Mouse (Mus musculus) embryonic fibroblast, embryonic 13.5 days (primary cell): ENCODE data around the gene Arap2. TPM values are rescaled to one million over a fixed set of nuclear protein-coding genes. Genes with fewer than 3 reads are reported as not detected.
"Not testable (repeated sequence)": the region's sequence is repeated elsewhere in the genome, so short reads cannot be mapped to it uniquely, and the experiment has no call there.

Experiments
- H3K27ac ChIP-seq: 2 replicates; pipeline ENCODE4 v1.5.1; 2012; ENCODE audit warnings: low read length, control low read depth, inconsistent platforms; ENCODE audit not compliant: insufficient read depth
- H3K4me1 ChIP-seq: 2 replicates; pipeline ENCODE4 v1.6.1; 2011; ENCODE audit warnings: low read length; ENCODE audit not compliant: control insufficient read depth, insufficient read depth
- H3K4me3 ChIP-seq: 2 replicates; pipeline ENCODE4 v1.5.1; 2011; ENCODE audit warnings: mild to moderate bottlenecking, control low read depth, low read length; ENCODE audit not compliant: insufficient read depth
- CTCF ChIP-seq: IDR thresholded peaks from 2 replicates; pipeline ENCODE4 v1.5.1; 2011; ENCODE audit warnings: mild to moderate bottlenecking, control low read depth, low read length, moderate library complexity, borderline replicate concordance; ENCODE audit not compliant: insufficient read depth
- POLR2A ChIP-seq: IDR thresholded peaks from 2 replicates; pipeline ENCODE4 v1.6.1; 2011; ENCODE audit warnings: low read depth, mild to moderate bottlenecking, control low read depth, low read length, moderate library complexity
- polyA plus RNA-seq: library from polyadenylated mRNA; stranded (reverse); fragments of >200 nt; gene quantifications from 2 replicates; pipeline ENCODE4 v1.2.4, GENCODE M21; 2011; ENCODE audit warnings: low read depth; ENCODE audit not compliant: missing spikeins, insufficient read length

Arap2 gene
- polyA plus RNA-seq, 1 experiment: 10.4 TPM

GRCm38 (mm10) chr5:62748168-62748567, 17.8 kb downstream of the Arap2 start:
- no peak overlapping the region for H3K4me3 ChIP-seq
- TF ChIP-seq CTCF (no peak), POLR2A (no peak)
- H3K4me1 ChIP-seq: no peaks in the 10 kb centered on the region
- H3K27ac ChIP-seq: no peak overlapping the region

GRCm38 (mm10) chr5:62743220-62743922, 22.6 kb downstream of the Arap2 start:
- TF ChIP-seq CTCF (no peak), POLR2A (no peak)
- Histone ChIP-seq H3K4me1 (no peaks in the 10 kb centered on the region), H3K4me3 (no peak overlapping the region)

GRCm38 (mm10) chr5:62739451-62740415, 26.2 kb downstream of the Arap2 start:
- no peak overlapping the region for H3K27ac ChIP-seq
- TF ChIP-seq CTCF (no peak), POLR2A (no peak)
- H3K4me3 ChIP-seq: no peak overlapping the region
- H3K4me1 ChIP-seq: no peaks in the 10 kb centered on the region

More at GRCm38 (mm10) chr5:62743220-62743922, 22.6 kb downstream of the Arap2 start:
- H3K27ac ChIP-seq: no peak overlapping the region

- H3K4me3 ChIP-seq, H3K27ac ChIP-seq, H3K4me1 ChIP-seq: not testable (repeated sequence)
These were observed 35.4 kb downstream of the Arap2 start for GRCm38 (mm10) chr5:62730573-62730972.

- H3K27ac ChIP-seq: no peak overlapping the region
- H3K4me1 ChIP-seq: no peaks in the 10 kb centered on the region
- TF ChIP-seq POLR2A: no peak
- TF ChIP-seq CTCF: no peak
- no peak overlapping the region for H3K4me3 ChIP-seq
These were observed 40.4 kb downstream of the Arap2 start for GRCm38 (mm10) chr5:62725551-62725950.

- H3K4me1 ChIP-seq: no peaks in the 10 kb centered on the region
- no peak for TF ChIP-seq CTCF
- TF ChIP-seq POLR2A: no peak
- H3K4me3 ChIP-seq: no peak overlapping the region
- no peak overlapping the region for H3K27ac ChIP-seq
These were observed 42.5 kb downstream of the Arap2 start for GRCm38 (mm10) chr5:62723261-62724105.

GRCm38 (mm10) chr5:62716468-62716867, 49.5 kb downstream of the Arap2 start:
- no peaks in the 10 kb centered on the region for H3K4me1 ChIP-seq
- TF ChIP-seq CTCF (no peak), POLR2A (no peak)
- no peak overlapping the region for H3K27ac ChIP-seq
- no peak overlapping the region for H3K4me3 ChIP-seq

- no peak for TF ChIP-seq CTCF
- TF ChIP-seq POLR2A: no peak
- H3K4me1 ChIP-seq: no peaks in the 10 kb centered on the region
- no peak overlapping the region for H3K27ac ChIP-seq
- H3K4me3 ChIP-seq: no peak overlapping the region
These were observed 50.0 kb downstream of the Arap2 start for GRCm38 (mm10) chr5:62715977-62716376.

GRCm38 (mm10) chr5:62715436-62715835, 50.5 kb downstream of the Arap2 start:
- Histone ChIP-seq H3K4me1 (no peaks in the 10 kb centered on the region), H3K4me3 (no peak overlapping the region), H3K27ac (no peak overlapping the region)
- TF ChIP-seq CTCF (no peak), POLR2A (no peak)

- TF ChIP-seq POLR2A (no peak), CTCF (no peak)
- Histone ChIP-seq H3K27ac (no peak overlapping the region), H3K4me1 (no peaks in the 10 kb centered on the region), H3K4me3 (no peak overlapping the region)
These were observed 55.0 kb downstream of the Arap2 start for GRCm38 (mm10) chr5:62710955-62711354.
